Mouse (Mus musculus): ENCODE measurements around the gene Podxl.

- TF ChIP-seq POLR2A (IDR thresholded peaks at IDR 0.05; ENCODE audit: insufficient read length, low read depth) = no peak
- TF ChIP-seq SRF (IDR thresholded peaks at IDR 0.05; ENCODE audit: control insufficient read depth, insufficient read length, low read depth) = no peak
- no peak for TF ChIP-seq MYOD1 (IDR thresholded peaks at IDR 0.05; ENCODE audit: control insufficient read depth in 1 of 3, insufficient read length in 2 of 3, low read depth in 2 of 3)
- no peak for TF ChIP-seq POLR2AphosphoS2 (IDR thresholded peaks at IDR 0.05; ENCODE audit: insufficient read length, low read depth)
- no peak for TF ChIP-seq TCF12 (IDR thresholded peaks at IDR 0.05; ENCODE audit: insufficient read depth, poor library complexity, severe bottlenecking)
- no peak for TF ChIP-seq MAX (IDR thresholded peaks at IDR 0.05; ENCODE audit: low read depth)
- no peak for TF ChIP-seq REST (IDR thresholded peaks at IDR 0.05; ENCODE audit: insufficient read depth, insufficient read length)
Measured at GRCm38 (mm10) chr6:31519001-31519471, 44.7 kb downstream of the Podxl start.
